Mouse (Mus musculus): ENCODE measurements around the gene Camta1.

DNA sequence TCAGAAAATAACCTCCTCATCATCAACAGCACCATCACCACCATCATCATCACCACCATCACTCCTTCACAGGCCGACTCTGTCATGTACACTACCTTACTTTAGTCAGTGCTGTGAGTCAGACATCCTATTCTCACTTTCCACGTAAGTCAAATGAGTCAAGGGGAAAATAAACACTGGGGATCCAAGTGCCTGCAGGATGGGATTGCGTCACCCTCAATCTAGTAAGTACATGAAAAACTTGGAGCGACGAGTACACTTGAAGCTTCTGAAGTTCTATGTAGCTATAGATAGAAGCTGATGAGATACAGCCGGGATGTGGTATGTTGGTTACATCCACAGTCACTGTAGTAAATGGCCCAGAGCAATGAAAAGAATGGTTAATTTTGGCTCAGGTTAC lies 514.1 kb downstream of the Camta1 start:
- TF ChIP-seq EP300 (optimal IDR thresholded peaks at IDR 0.05) (no peak), CTCF (IDR thresholded peaks at IDR 0.05; ENCODE audit: low read depth) (no peak)

Data from stomach, postnatal 0 days (tissue).